ENCODE assay signal across 8 mouse cellular contexts in genomic region chr19:55253570-55254441, GRCm38 (mm10). TPM values are rescaled to one million over a fixed set of nuclear protein-coding genes. Genes with fewer than 3 reads are reported as not detected.
DNase-seq lines count a peak whose midpoint lies in the region; ATAC-seq and TF ChIP-seq lines count a peak whose summit lies in the region.

No protein-coding gene starts in this region.

- no peak for TF ChIP-seq CTCF in C2C12 (IDR thresholded peaks at IDR 0.05; ENCODE audit: control insufficient read depth, insufficient read depth, insufficient read length)
- TF ChIP-seq CTCF in bone marrow, adult 2 months (IDR thresholded peaks at IDR 0.05; ENCODE audit: control insufficient read depth, insufficient read depth, low read length): no peak

- no peaks in the 10 kb centered on the region for H3K27me3 ChIP-seq in C2C12 (ENCODE audit: control insufficient read depth, insufficient read depth, insufficient read length)
- no peaks in the 10 kb centered on the region for H3K27me3 ChIP-seq in embryonic facial prominence, embryonic 15.5 days
- no peaks in the 10 kb centered on the region for H3K27me3 ChIP-seq in heart, embryonic 11.5 days (ENCODE audit: control insufficient read depth, insufficient read depth, low read length)
- H3K27me3 ChIP-seq in kidney, embryonic 15.5 days: no peaks in the 10 kb centered on the region
- H3K27me3 ChIP-seq in liver, embryonic 11.5 days (replicated peaks; ENCODE audit: control insufficient read depth, insufficient read depth, low read length): no peaks in the 10 kb centered on the region

- H3K4me2 ChIP-seq in embryonic facial prominence, embryonic 15.5 days (replicated peaks): peak overlapping the region; percentile 96
- peak overlapping the region; percentile 82 for H3K4me2 ChIP-seq in heart, embryonic 11.5 days
- peak overlapping the region; percentile 92 for H3K4me2 ChIP-seq in kidney, embryonic 15.5 days
- H3K4me2 ChIP-seq in liver, embryonic 11.5 days: peak overlapping the region; percentile 92

- DNase-seq in liver, embryonic 11.5 days (ENCODE audit: low spot score): peak; percentile 79
- DNase-seq in spleen, postnatal 14 days (ENCODE audit: low spot score in 2 of 2): peak; percentile 34 to 41

- H3K4me1 ChIP-seq in bone marrow, adult 2 months (ENCODE audit: control insufficient read depth, insufficient read depth, low read length): peaks cover 12% of the 10 kb centered on the region; the same call in 1 of the 2 replicates
- peaks cover 9% of the 10 kb centered on the region for H3K4me1 ChIP-seq in embryonic facial prominence, embryonic 15.5 days
- H3K4me1 ChIP-seq in heart, embryonic 11.5 days (ENCODE audit: control insufficient read depth, insufficient read depth, low read length): peaks cover 2% of the 10 kb centered on the region; the same call in 1 of the 2 replicates
- H3K4me1 ChIP-seq in kidney, embryonic 15.5 days: peaks cover 17% of the 10 kb centered on the region
- peaks cover 30% of the 10 kb centered on the region for H3K4me1 ChIP-seq in liver, embryonic 11.5 days (replicated peaks; ENCODE audit: control insufficient read depth, insufficient read depth, low read length)

- peak; percentile 66 for ATAC-seq in embryonic facial prominence, embryonic 15.5 days (ENCODE audit: insufficient number of reproducible peaks, low FRiP score, low TSS enrichment, low read depth)
- ATAC-seq in heart, embryonic 11.5 days (replicated peaks; ENCODE audit: insufficient number of reproducible peaks, low FRiP score, low TSS enrichment): peak; percentile 56; the same call in 1 of the 2 replicates
- ATAC-seq in kidney, embryonic 15.5 days (replicated peaks; ENCODE audit: low FRiP score): peak; percentile 82
- ATAC-seq in liver, embryonic 11.5 days (replicated peaks; ENCODE audit: low FRiP score): peak; percentile 64
- ATAC-seq in monocyte, adult 5-6 weeks (replicated peaks; ENCODE audit: insufficient number of reproducible peaks, low FRiP score, low TSS enrichment, poor library complexity, severe bottlenecking): peak; percentile 55

- H3K79me2 ChIP-seq in C2C12 (ENCODE audit: control insufficient read depth, insufficient read depth): peaks cover 48% of the 10 kb centered on the region

- H3K79me3 ChIP-seq in C2C12 (ENCODE audit: low read depth): peaks cover 22% of the 10 kb centered on the region

- H3K36me3 ChIP-seq in C2C12 (ENCODE audit: control insufficient read depth, insufficient read depth): no peaks in the 10 kb centered on the region
- H3K36me3 ChIP-seq in embryonic facial prominence, embryonic 15.5 days: no peaks in the 10 kb centered on the region
- H3K36me3 ChIP-seq in heart, embryonic 11.5 days (ENCODE audit: control insufficient read depth, insufficient read depth, low read length): no peaks in the 10 kb centered on the region
- no peaks in the 10 kb centered on the region for H3K36me3 ChIP-seq in kidney, embryonic 15.5 days
- no peaks in the 10 kb centered on the region for H3K36me3 ChIP-seq in liver, embryonic 11.5 days (ENCODE audit: control insufficient read depth, insufficient read depth, low read length)

- peak overlapping the region; percentile 49 for H3K4me3 ChIP-seq in C2C12 (ENCODE audit: insufficient read depth, poor library complexity, severe bottlenecking)
- H3K4me3 ChIP-seq in bone marrow, adult 2 months (replicated peaks; ENCODE audit: control insufficient read depth, low read depth, low read length): peak overlapping the region; percentile 74
- H3K4me3 ChIP-seq in embryonic facial prominence, embryonic 15.5 days (replicated peaks): peak overlapping the region; percentile 73
- peak overlapping the region; percentile 80 for H3K4me3 ChIP-seq in heart, embryonic 11.5 days (ENCODE audit: low read depth, low read length)
- peak overlapping the region; percentile 65 for H3K4me3 ChIP-seq in kidney, embryonic 15.5 days (replicated peaks)
- peak overlapping the region; percentile 81 for H3K4me3 ChIP-seq in liver, embryonic 11.5 days (ENCODE audit: low read depth, low read length)

- H3K27ac ChIP-seq in bone marrow, adult 2 months (ENCODE audit: control insufficient read depth, insufficient read depth, low read depth, low read length, poor library complexity): peak overlapping the region; percentile 83
- peak overlapping the region; percentile 90 for H3K27ac ChIP-seq in embryonic facial prominence, embryonic 15.5 days (replicated peaks)
- peak overlapping the region; percentile 79 for H3K27ac ChIP-seq in heart, embryonic 11.5 days (ENCODE audit: low read depth, low read length)
- peak overlapping the region; percentile 91 for H3K27ac ChIP-seq in kidney, embryonic 15.5 days
- peak overlapping the region; percentile 95 for H3K27ac ChIP-seq in liver, embryonic 11.5 days (ENCODE audit: low read depth, low read length)

- H3K9me3 ChIP-seq in embryonic facial prominence, embryonic 15.5 days (replicated peaks): no peaks in the 10 kb centered on the region
- no peaks in the 10 kb centered on the region for H3K9me3 ChIP-seq in heart, embryonic 11.5 days (replicated peaks; ENCODE audit: control insufficient read depth, low read length)
- no peaks in the 10 kb centered on the region for H3K9me3 ChIP-seq in kidney, embryonic 15.5 days (replicated peaks)
- no peaks in the 10 kb centered on the region for H3K9me3 ChIP-seq in liver, embryonic 11.5 days (ENCODE audit: control insufficient read depth, low read length)

- H3ac ChIP-seq in C2C12 (ENCODE audit: control insufficient read depth, insufficient read length, low read depth): peak overlapping the region; percentile 97

- peak; percentile 39; the same call in 1 of the 2 replicates for TF ChIP-seq POLR2A in bone marrow, adult 2 months (IDR thresholded peaks at IDR 0.05; ENCODE audit: borderline replicate concordance, control insufficient read depth, low read depth, low read length)

- H3K9ac ChIP-seq in embryonic facial prominence, embryonic 15.5 days: peak overlapping the region; percentile 64
- peak overlapping the region; percentile 88 for H3K9ac ChIP-seq in heart, embryonic 11.5 days (ENCODE audit: low read depth, low read length)
- peak overlapping the region; percentile 74 for H3K9ac ChIP-seq in kidney, embryonic 15.5 days
- H3K9ac ChIP-seq in liver, embryonic 11.5 days (ENCODE audit: low read depth, low read length): peak overlapping the region; percentile 95

- whole genome bisulfite sequencing in bone marrow, adult 2 months: under 1% methylated on average over 32 of the region's 32 CpGs
- WGBS in embryonic facial prominence, embryonic 15.5 days: under 1% methylated on average over 32 of the region's 32 CpGs
- under 1% methylated on average over 32 of the region's 32 CpGs for WGBS in heart, embryonic 11.5 days (ENCODE audit: insufficient replicate concordance)
- WGBS in kidney, embryonic 15.5 days: under 1% methylated on average over 31 of the region's 32 CpGs
- under 1% methylated on average over 32 of the region's 32 CpGs for WGBS in liver, embryonic 11.5 days

TF ChIP-seq in C2C12, 6 proteins besides CTCF, POLR2A, EP300 and RAD21:
- TF ChIP-seq FOSL1 (IDR thresholded peaks at IDR 0.05; ENCODE audit: insufficient read depth, low read length, poor library complexity, severe bottlenecking) (no peak), MAX (IDR thresholded peaks at IDR 0.05) (peak; percentile 94)

RNA-seq across cellular contexts. Expression of gene Acsl5, which starts 2.1 kb away (rescaled TPM):
- 30.2 TPM for polyA plus RNA-seq in C2C12 (2012; fragmentation: generic; extraction: Trizol)
- polyA plus RNA-seq in bone marrow, adult 2 months (2011; ENCODE audit: insufficient read depth, insufficient read length, low replicate concordance, missing spikeins): 58.1 and 82.2 TPM in 2 replicates
- 41.0 and 45.0 TPM in 2 replicates for polyA plus RNA-seq in embryonic facial prominence, embryonic 15.5 days (2015; fragmentation: Nextera tagmentation; extraction: Ambion mirVana)
- 28.6 and 35.8 TPM in 2 replicates for polyA plus RNA-seq in heart, embryonic 11.5 days (2014; fragmentation: Nextera tagmentation; extraction: Ambion mirVana)
- 50.3 and 51.2 TPM in 2 replicates for polyA plus RNA-seq in kidney, embryonic 15.5 days (2015; fragmentation: Nextera tagmentation; extraction: Ambion mirVana)
- 125 and 130 TPM in 2 replicates for polyA plus RNA-seq in liver, embryonic 11.5 days (2014; fragmentation: Nextera tagmentation; extraction: Ambion mirVana)
- total RNA-seq in monocyte, adult 5-6 weeks (2017): 172 to 230 TPM (median 204 TPM) in 3 replicates

RNA-seq across cellular contexts. Expression of gene Gucy2g, which starts 12.8 kb away (rescaled TPM):
- polyA plus RNA-seq in C2C12 (2012; fragmentation: generic; extraction: Trizol): 0.02 TPM
- not detected in 2 replicates for polyA plus RNA-seq in bone marrow, adult 2 months (2011; ENCODE audit: insufficient read depth, insufficient read length, low replicate concordance, missing spikeins)
- 0.11 and 0.21 TPM in 2 replicates for polyA plus RNA-seq in embryonic facial prominence, embryonic 15.5 days (2015; fragmentation: Nextera tagmentation; extraction: Ambion mirVana)
- polyA plus RNA-seq in heart, embryonic 11.5 days (2014; fragmentation: Nextera tagmentation; extraction: Ambion mirVana): not detected in 2 replicates
- polyA plus RNA-seq in kidney, embryonic 15.5 days (2015; fragmentation: Nextera tagmentation; extraction: Ambion mirVana): 0.04 and 0.05 TPM in 2 replicates
- 0.04 TPM in 1 of 2 replicates, not detected in the other for polyA plus RNA-seq in liver, embryonic 11.5 days (2014; fragmentation: Nextera tagmentation; extraction: Ambion mirVana)
- total RNA-seq in monocyte, adult 5-6 weeks (2017): not detected in 3 replicates

Comparison
In these comparisons a context has a peak if more than half of its experiments do, and no peak if none do; other contexts are left out.
1. Peak in every context shown above with its lines: DNase-seq, ATAC-seq, H3K4me3 ChIP-seq and H3K27ac ChIP-seq.